Mouse (Mus musculus): ENCODE results near the gene Arhgef10l.
A peak's percentile ranks its signal among the peaks of the same experiment; 100 is the strongest.

Arhgef10l gene

GRCm38 (mm10) chr4:140694551-140695060, 28.8 kb upstream of the Arhgef10l start:
- DNase-seq (ENCODE audit: low spot score), result no peak

DNA sequence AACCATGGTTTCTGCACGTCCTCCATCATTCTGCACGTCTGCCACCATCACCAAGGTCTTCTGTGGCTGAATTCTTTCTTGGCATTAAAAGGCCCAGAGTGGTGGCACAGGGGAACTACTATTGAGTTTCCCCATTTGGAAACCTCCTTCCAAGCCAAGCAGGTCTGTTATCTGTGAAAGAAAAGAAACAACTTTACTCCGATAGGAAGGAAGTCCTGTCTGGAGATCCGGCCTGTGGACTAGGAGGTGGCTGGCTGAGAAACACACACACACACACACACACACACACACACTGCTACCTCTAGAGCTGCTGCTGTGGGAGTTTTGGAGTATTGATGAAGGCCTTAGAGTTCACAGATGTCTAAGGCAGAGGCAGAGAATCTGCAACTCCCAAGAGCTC, 27.7 kb upstream of the Arhgef10l start:
- DNase-seq (ENCODE audit: low spot score), result no peak

GRCm38 (mm10) chr4:140691481-140691880, 25.7 kb upstream of the Arhgef10l start:
- DNase-seq (ENCODE audit: low spot score), result no peak

GRCm38 (mm10) chr4:140689873-140690655, 24.3 kb upstream of the Arhgef10l start:
- no peak for DNase-seq (ENCODE audit: low spot score)

- no peak for DNase-seq (ENCODE audit: low spot score)
These were observed 23.1 kb upstream of the Arhgef10l start for GRCm38 (mm10) chr4:140688826-140689425.

GRCm38 (mm10) chr4:140688044-140688825, 22.4 kb upstream of the Arhgef10l start:
- no peak for DNase-seq (ENCODE audit: low spot score)

DNA sequence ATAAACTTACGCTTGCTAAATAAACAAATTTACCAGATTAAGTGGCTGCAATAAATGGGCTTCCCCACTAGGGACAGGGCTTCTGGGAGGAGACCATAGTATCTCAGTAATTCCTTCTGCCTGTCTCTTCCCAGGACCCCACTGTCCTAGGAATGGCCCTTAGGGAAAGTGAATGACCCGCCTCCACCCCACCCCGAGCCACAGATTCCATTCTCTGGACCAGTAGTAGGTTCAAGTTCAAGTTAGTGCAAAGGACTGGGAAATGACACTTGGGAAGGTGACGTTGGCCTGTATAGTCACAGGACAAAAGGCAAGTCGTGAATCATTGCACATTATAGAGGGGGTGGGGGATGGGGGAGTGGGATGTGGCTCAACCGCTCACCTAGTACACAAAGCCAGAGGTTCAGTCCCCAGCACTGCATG, 19.1 kb upstream of the Arhgef10l start:
- no peak for DNase-seq (ENCODE audit: low spot score)

- DNase-seq (ENCODE audit: low spot score), result no peak
These were observed 18.5 kb upstream of the Arhgef10l start for GRCm38 (mm10) chr4:140684141-140684871.

DNA sequence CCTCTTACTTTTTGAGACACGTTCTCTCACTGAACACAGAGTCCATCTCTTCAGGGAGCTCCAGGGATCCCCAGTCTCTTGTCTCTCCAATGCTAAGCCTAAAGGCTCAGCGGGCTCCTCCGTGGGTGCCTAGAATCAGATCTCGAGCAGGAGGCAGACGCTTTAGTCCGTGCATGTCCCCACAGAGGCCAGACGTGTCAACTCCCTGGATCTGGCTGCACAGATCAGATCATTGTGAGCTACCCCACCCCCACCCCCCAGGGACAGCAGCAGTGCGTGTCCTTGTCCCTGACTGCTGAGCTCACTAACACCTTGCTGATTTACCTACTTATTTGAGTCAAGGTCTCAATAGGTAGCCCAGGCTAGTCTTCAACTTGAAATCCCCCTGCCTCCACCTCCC, 17.8 kb upstream of the Arhgef10l start:
- DNase-seq (ENCODE audit: low spot score), result no peak

- no peak for DNase-seq (ENCODE audit: low spot score)
These were observed 15.1 kb upstream of the Arhgef10l start for GRCm38 (mm10) chr4:140680731-140681397.

GRCm38 (mm10) chr4:140679723-140680380, 14.0 kb upstream of the Arhgef10l start:
- peak; percentile 84 for DNase-seq (ENCODE audit: low spot score)

- no peak for DNase-seq (ENCODE audit: low spot score)
These were observed 13.2 kb upstream of the Arhgef10l start for GRCm38 (mm10) chr4:140679038-140679437.

- peak; percentile 77 for DNase-seq (ENCODE audit: low spot score)
These were observed 8.6 kb upstream of the Arhgef10l start for GRCm38 (mm10) chr4:140674345-140674926.

GRCm38 (mm10) chr4:140673527-140674264, 7.9 kb upstream of the Arhgef10l start:
- DNase-seq (ENCODE audit: low spot score), result no peak

DNA sequence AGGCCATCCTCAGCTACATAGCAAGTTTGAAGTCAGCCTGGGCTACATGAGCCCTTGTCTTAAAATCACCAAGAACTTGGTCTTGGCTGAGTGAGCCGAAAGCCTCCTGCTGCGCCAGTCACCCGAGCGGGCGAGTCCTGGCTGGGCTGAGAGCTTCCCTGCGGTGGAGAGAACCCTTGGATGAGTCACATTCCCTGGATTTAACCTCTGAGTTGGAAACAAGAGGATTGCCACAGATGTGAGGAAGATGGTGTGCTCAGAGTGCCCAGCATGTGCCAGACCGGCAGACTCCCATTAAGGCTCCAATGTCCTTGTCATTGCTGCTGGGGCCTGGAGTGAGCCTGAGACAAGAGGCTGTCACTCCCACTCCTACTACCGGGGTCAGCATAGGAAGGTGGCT, 2.0 kb upstream of the Arhgef10l start:
- DNase-seq (ENCODE audit: low spot score), result no peak

GRCm38 (mm10) chr4:140665053-140665452, 759 bp downstream of the Arhgef10l start:
- no peak for DNase-seq (ENCODE audit: low spot score)

DNA sequence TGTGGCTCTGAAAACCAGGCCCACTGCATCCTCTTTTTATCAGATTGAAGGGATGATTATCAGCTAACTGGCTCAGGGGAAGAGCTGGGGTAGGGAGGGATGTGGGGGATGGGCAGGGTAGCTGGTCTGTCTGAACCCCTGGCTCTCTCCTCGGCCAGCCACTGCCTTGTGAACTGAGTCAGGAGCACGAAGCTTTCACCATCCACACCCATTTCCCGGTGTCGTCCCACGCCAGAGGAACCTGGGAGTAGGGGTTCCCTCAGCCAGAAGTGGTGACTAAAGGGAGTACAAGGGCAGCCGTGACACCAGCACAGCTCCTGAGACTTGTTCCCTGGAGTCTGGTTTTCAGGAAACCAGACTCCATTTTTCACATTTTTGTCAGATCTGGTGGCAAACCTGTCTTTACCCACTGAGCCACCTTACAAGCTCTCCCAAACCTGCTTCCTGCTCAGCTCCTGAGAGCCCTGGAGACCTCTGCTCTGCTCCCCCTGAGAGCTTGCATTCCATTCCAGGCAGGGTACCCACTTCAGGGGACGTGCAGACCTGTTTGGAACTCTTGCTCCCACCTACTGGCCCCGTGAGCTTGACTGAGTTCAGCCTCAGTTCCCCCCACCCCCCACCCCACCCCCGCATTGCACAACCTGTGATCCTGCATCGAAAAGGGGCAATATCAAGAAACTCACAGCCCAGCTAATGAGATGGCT, 2.8 kb downstream of the Arhgef10l start:
- DNase-seq (ENCODE audit: low spot score), result no peak

- no peak for DNase-seq (ENCODE audit: low spot score)
These were observed 3.4 kb downstream of the Arhgef10l start for GRCm38 (mm10) chr4:140662453-140662852.

DNA sequence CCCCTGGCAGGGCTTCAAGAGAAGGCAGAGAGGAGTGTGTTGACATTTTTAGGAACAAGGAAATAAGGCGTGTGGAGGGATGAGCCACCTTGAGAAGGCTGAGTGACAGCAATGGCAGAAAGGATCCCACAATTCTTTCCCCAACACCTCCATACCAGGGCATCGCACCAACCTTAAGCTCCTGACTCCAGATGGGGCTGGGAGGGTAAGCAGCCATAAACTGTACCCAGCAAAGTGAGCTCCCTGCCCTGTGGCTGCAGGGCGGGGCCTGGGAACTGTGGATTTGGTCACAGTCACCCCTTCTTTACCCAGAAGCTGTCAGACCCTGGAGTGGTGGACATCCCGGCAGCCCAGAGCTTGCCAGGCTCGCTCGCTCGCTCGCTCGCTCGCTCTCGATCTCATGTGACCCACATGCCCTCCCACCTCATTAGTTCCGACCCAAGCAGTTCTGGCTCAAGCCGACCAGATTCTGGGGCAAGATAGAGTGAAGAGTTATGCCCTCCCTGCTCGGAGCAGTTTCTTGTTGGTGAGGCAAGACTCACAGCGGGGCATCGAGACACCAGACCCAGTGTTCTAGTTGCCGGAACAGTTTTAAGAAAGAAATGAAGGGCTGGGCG, 4.3 kb downstream of the Arhgef10l start:
- no peak for DNase-seq (ENCODE audit: low spot score)
